Mouse (Mus musculus): Measurements from ENCODE around the gene Mcm2. TPM values are rescaled to one million over a fixed set of nuclear protein-coding genes. Genes with fewer than 3 reads are reported as not detected.
A peak's percentile ranks its signal among the peaks of the same experiment; 100 is the strongest.

Gene Mcm2
- total and polyA plus RNA-seq, 2 experiments from 2014 or later = 14.1 to 19.3 TPM

GRCm38 (mm10) chr6:88939281-88940089 is 40.9 kb upstream of the Mcm2 start:
- Histone ChIP-seq H3K4me1 (ENCODE audit: insufficient read depth) (peaks cover 59% of the 10 kb centered on the region), H3K4me3 (ENCODE audit: low read depth, low read length) (no peak overlapping the region), H3K4me2 (ENCODE audit: low read depth) (no peak overlapping the region), H3K36me3 (ENCODE audit: insufficient read depth) (no peaks in the 10 kb centered on the region), H3K9me3 (ENCODE audit: low read length) (no peaks in the 10 kb centered on the region), H3K27ac (ENCODE audit: low read depth, low read length) (peak overlapping the region; percentile 52), H3K27me3 (ENCODE audit: insufficient read depth, low read length) (no peaks in the 10 kb centered on the region), H3K9ac (no peak overlapping the region)
- no peak for TF ChIP-seq CTCF (IDR thresholded peaks at IDR 0.05; ENCODE audit: low read depth)
- DNase-seq (peak; percentile 54), ATAC-seq (no peak)
- WGBS = 22% methylated on average over 12 of the region's 12 CpGs

DNA sequence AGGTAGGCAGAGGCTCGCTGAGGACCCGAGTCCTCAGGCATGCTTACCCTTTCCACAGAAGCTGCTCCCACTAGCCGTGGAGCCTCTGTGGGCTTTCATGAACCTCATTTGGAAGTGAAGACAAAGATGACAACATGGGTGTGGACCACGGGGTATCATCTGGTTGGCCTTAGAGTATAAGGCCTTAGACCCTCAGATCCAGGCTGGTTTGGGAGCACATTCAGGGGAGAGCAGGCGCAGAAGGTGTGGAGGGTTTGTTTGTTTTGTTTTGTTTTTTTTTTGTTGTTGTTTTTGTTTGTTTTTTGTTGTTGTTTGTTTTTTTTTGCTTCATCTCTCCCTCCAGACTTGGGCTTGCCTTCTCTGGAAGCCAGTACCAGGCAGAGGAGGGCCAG is 40.1 kb upstream of the Mcm2 start:
- no peak for ATAC-seq
- WGBS = 60% methylated on average over 5 of the region's 5 CpGs
- peaks cover 59% of the 10 kb centered on the region for H3K4me1 ChIP-seq (ENCODE audit: insufficient read depth)
- H3K27ac ChIP-seq (ENCODE audit: low read depth, low read length) = peak overlapping the region; percentile 52; the same call in 1 of the 2 replicates
- 0 out of 2 replicates have a peak, but pooled peaks cover 3% of the 10 kb centered on the region for H3K27me3 ChIP-seq (ENCODE audit: insufficient read depth, low read length)
- H3K9me3 ChIP-seq (ENCODE audit: low read length) = no peaks in the 10 kb centered on the region
- H3K9ac ChIP-seq = no peak overlapping the region
- no peak overlapping the region for H3K4me3 ChIP-seq (ENCODE audit: low read depth, low read length)
- H3K4me2 ChIP-seq (ENCODE audit: low read depth) = no peak overlapping the region
- TF ChIP-seq CTCF (IDR thresholded peaks at IDR 0.05; ENCODE audit: low read depth) = no peak
- no peaks in the 10 kb centered on the region for H3K36me3 ChIP-seq (ENCODE audit: insufficient read depth)
- no peak for DNase-seq

DNA sequence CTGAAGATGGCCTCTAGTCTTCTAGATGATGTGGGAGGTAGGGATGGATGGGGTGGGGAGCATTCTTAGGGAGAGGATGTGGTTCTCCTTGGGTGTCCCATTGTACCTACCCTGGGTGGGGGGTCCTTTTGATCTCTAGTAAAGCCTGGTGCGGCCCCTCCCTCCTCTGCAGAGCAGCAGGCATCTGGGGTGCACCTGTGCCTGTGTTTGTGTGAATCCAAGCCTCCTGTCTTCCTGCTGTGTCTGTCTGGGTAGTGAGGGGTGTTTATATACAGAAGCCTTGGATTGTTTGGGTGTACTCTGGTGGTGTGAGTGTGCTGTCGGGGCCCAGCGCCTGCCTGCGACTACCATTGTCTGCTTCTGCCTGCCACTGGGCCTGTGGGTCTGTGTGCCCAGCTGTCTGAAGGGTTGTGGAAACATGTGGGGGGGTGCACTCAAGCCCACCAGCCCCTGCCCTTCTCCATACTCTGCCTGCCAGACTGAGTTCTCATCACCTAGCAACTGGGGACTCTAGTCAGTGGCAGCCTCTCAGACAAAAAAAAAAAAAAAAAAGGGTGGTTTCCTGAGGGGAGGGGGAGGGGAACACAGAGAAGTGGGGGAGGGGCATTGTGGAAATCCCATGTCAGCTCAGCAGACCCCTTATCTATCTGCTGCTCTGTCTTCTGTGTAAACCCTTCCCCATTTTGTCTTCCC is 39.5 kb upstream of the Mcm2 start:
- no peaks in the 10 kb centered on the region for H3K9me3 ChIP-seq (ENCODE audit: low read length)
- H3K9ac ChIP-seq = no peak overlapping the region
- no peak for TF ChIP-seq CTCF (IDR thresholded peaks at IDR 0.05; ENCODE audit: low read depth)
- 14% methylated on average over 4 of the region's 4 CpGs for WGBS
- 0 out of 2 replicates have a peak overlapping the region, but pooled peaks have one; percentile 59 for H3K27ac ChIP-seq (ENCODE audit: low read depth, low read length)
- peak; percentile 72 for ATAC-seq
- DNase-seq = peak; percentile 63
- H3K4me1 ChIP-seq (ENCODE audit: insufficient read depth) = peaks cover 56% of the 10 kb centered on the region
- H3K27me3 ChIP-seq (ENCODE audit: insufficient read depth, low read length) = 0 out of 2 replicates have a peak, but pooled peaks cover 4% of the 10 kb centered on the region
- H3K4me2 ChIP-seq (ENCODE audit: low read depth) = no peak overlapping the region
- H3K4me3 ChIP-seq (ENCODE audit: low read depth, low read length) = no peak overlapping the region
- H3K36me3 ChIP-seq (ENCODE audit: insufficient read depth) = no peaks in the 10 kb centered on the region

- Histone ChIP-seq H3K4me1 (ENCODE audit: insufficient read depth) (peaks cover 47% of the 10 kb centered on the region), H3K4me3 (ENCODE audit: low read depth, low read length) (no peak overlapping the region), H3K9me3 (ENCODE audit: low read length) (no peaks in the 10 kb centered on the region), H3K4me2 (ENCODE audit: low read depth) (no peak overlapping the region), H3K27ac (ENCODE audit: low read depth, low read length) (no peak overlapping the region), H3K27me3 (ENCODE audit: insufficient read depth, low read length) (0 out of 2 replicates have a peak, but pooled peaks cover 4% of the 10 kb centered on the region), H3K36me3 (ENCODE audit: insufficient read depth) (no peaks in the 10 kb centered on the region), H3K9ac (no peak overlapping the region)
- no peak for TF ChIP-seq CTCF (IDR thresholded peaks at IDR 0.05; ENCODE audit: low read depth)
- no peak for DNase-seq
- 51% methylated on average over 4 of the region's 4 CpGs for WGBS
- no peak for ATAC-seq
Measured at GRCm38 (mm10) chr6:88937214-88937549, 38.6 kb upstream of the Mcm2 start.

GRCm38 (mm10) chr6:88936342-88937213 is 38.0 kb upstream of the Mcm2 start:
- peaks cover 42% of the 10 kb centered on the region for H3K4me1 ChIP-seq (ENCODE audit: insufficient read depth)
- H3K9me3 ChIP-seq (ENCODE audit: low read length) = no peaks in the 10 kb centered on the region
- no peak for DNase-seq
- H3K9ac ChIP-seq = no peak overlapping the region
- TF ChIP-seq CTCF (IDR thresholded peaks at IDR 0.05; ENCODE audit: low read depth) = no peak
- no peak overlapping the region for H3K4me2 ChIP-seq (ENCODE audit: low read depth)
- H3K4me3 ChIP-seq (ENCODE audit: low read depth, low read length) = no peak overlapping the region
- WGBS = 63% methylated on average over 13 of the region's 13 CpGs
- 0 out of 2 replicates have a peak, but pooled peaks cover 4% of the 10 kb centered on the region for H3K27me3 ChIP-seq (ENCODE audit: insufficient read depth, low read length)
- ATAC-seq = no peak
- H3K27ac ChIP-seq (ENCODE audit: low read depth, low read length) = no peak overlapping the region
- H3K36me3 ChIP-seq (ENCODE audit: insufficient read depth) = no peaks in the 10 kb centered on the region

DNA sequence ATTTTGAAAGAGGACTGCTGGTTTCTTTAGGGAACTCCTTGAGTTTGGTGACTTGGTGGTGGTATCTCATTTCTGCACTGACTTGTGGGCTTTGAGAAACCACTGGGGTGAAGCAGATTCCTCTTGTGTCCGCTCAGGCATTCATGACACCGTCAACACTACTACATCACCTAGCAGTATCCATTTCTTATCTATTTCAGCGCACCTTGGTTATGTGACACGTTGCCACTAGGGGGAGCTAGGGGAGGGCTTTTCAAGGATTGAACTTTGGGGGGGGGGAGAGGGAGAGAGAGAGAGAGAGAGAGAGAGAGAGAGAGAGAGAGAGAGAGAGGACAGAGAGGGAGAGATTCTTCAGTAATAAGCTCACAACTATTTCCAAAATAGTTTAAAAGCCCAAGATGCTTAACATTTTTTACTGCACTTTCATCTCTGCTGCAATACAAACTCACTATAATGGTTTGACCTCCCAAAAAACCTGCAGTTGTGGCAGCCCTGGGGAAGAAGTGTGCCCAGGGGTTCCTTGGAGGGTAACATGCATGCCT is 37.2 kb upstream of the Mcm2 start:
- Histone ChIP-seq H3K4me3 (ENCODE audit: low read depth, low read length) (no peak overlapping the region), H3K27me3 (ENCODE audit: insufficient read depth, low read length) (0 out of 2 replicates have a peak, but pooled peaks cover 4% of the 10 kb centered on the region), H3K4me2 (ENCODE audit: low read depth) (no peak overlapping the region), H3K36me3 (ENCODE audit: insufficient read depth) (no peaks in the 10 kb centered on the region), H3K4me1 (ENCODE audit: insufficient read depth) (peaks cover 36% of the 10 kb centered on the region), H3K9ac (no peak overlapping the region), H3K9me3 (ENCODE audit: low read length) (no peaks in the 10 kb centered on the region), H3K27ac (ENCODE audit: low read depth, low read length) (no peak overlapping the region)
- DNase-seq (peak; percentile 87), ATAC-seq (no peak)
- WGBS = 6% methylated on average over 4 of the region's 4 CpGs
- peak; percentile 81 for TF ChIP-seq CTCF (IDR thresholded peaks at IDR 0.05; ENCODE audit: low read depth)
